Mouse (Mus musculus): Measurements from ENCODE around the gene Tbc1d22a. TPM values are rescaled to one million over a fixed set of nuclear protein-coding genes. Genes with fewer than 3 reads are reported as not detected.
A peak's percentile ranks its signal among the peaks of the same experiment; 100 is the strongest.

The Tbc1d22a gene
- polyA plus RNA-seq, 1 experiment from 2014 or later = 8.7 TPM

DNA sequence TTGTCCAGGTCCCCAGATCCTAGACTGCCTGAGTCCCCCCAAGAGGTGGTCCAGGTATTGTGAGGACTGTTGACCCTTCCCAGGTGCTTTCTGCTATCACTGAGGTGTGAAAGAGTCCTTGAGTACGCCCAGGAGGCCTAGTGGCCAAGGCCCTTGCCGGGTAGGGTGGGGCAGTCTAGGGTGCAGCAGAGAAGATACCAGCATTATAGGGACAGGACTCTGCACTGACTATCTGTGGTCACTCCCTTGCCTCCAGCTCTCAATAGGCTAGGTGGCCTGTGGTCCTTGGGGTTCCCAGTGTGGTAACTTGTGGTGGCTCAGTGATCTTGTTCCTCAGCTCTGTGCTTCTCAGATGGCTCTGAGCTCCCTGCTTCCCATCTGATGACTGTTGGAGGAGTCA lies 235.5 kb downstream of the Tbc1d22a start:
- Histone ChIP-seq H3K9me3 (ENCODE audit: control insufficient read depth, low read length) (no peaks in the 10 kb centered on the region), H3K27me3 (ENCODE audit: control insufficient read depth, insufficient read depth, low read length) (no peaks in the 10 kb centered on the region), H3K9ac (ENCODE audit: low read length) (no peak overlapping the region), H3K4me2 (replicated peaks; ENCODE audit: low read depth) (no peak overlapping the region), H3K4me3 (ENCODE audit: low read depth, low read length) (no peak overlapping the region), H3K4me1 (replicated peaks; ENCODE audit: control insufficient read depth, insufficient read depth) (no peaks in the 10 kb centered on the region), H3K36me3 (ENCODE audit: control insufficient read depth, insufficient read depth, low read length) (no peaks in the 10 kb centered on the region), H3K27ac (replicated peaks) (no peak overlapping the region)
- TF ChIP-seq CTCF (IDR thresholded peaks at IDR 0.05; ENCODE audit: low read depth) (no peak), EP300 (optimal IDR thresholded peaks at IDR 0.05) (no peak)
- WGBS = 94% methylated on average over 2 of the region's 2 CpGs
- no peak for ATAC-seq (ENCODE audit: low FRiP score, low TSS enrichment)
- no peak for DNase-seq (ENCODE audit: low spot score)

DNA sequence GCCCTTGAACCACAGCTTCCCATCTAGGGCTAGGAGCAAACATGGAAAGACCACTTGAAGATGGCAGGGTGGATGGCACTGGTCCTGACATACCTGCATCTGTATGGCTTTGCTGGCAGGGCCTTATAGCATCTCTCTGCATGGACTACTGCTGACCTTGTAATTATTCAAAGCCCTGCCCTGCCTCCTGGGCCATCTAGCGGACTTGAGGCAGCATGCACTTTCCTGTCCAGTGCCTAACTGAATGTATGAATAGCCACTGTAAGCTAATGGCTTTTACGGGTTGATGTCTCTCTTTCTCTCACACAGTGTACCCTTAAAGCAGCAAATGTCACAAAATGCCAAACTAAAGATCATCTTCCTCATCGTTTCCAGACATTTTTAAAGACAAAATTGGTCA lies 245.2 kb downstream of the Tbc1d22a start:
- Histone ChIP-seq H3K4me2 (replicated peaks; ENCODE audit: low read depth) (no peak overlapping the region), H3K4me3 (ENCODE audit: low read depth, low read length) (no peak overlapping the region), H3K36me3 (ENCODE audit: control insufficient read depth, insufficient read depth, low read length) (no peaks in the 10 kb centered on the region), H3K9ac (ENCODE audit: low read length) (no peak overlapping the region), H3K4me1 (replicated peaks; ENCODE audit: control insufficient read depth, insufficient read depth) (no peaks in the 10 kb centered on the region), H3K27me3 (ENCODE audit: control insufficient read depth, insufficient read depth, low read length) (no peaks in the 10 kb centered on the region), H3K27ac (replicated peaks) (no peak overlapping the region), H3K9me3 (ENCODE audit: control insufficient read depth, low read length) (no peaks in the 10 kb centered on the region)
- no peak for TF ChIP-seq CTCF (IDR thresholded peaks at IDR 0.05; ENCODE audit: low read depth)
- no peak for TF ChIP-seq EP300 (optimal IDR thresholded peaks at IDR 0.05)
- WGBS = 71% methylated on average over 3 of the region's 3 CpGs
- DNase-seq (ENCODE audit: low spot score) (no peak), ATAC-seq (ENCODE audit: low FRiP score, low TSS enrichment) (no peak)

DNA sequence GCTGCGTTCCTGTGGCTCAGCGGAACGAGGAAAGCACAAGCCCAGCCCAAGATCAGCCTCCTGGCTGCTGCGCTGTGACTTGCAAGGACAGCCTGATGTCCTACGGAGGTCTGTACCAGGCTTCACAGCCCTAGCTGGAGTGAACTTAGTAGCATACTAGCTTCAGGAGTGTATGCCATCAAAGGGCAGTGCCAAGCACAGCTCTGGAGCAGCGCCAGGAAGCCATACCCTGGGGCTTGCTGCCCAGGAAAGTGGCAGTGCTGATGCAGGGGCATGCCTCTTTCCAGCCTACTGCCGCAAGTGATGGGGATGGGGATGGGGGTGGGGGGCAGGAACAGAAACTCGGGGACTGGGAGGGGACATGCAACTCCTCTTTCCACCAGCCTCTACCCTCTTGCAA lies 248.4 kb downstream of the Tbc1d22a start:
- no peak for DNase-seq (ENCODE audit: low spot score)
- WGBS = 87% methylated on average over 8 of the region's 8 CpGs
- ATAC-seq (ENCODE audit: low FRiP score, low TSS enrichment) = no peak
- H3K27me3 ChIP-seq (ENCODE audit: control insufficient read depth, insufficient read depth, low read length) = no peaks in the 10 kb centered on the region
- H3K4me3 ChIP-seq (ENCODE audit: low read depth, low read length) = no peak overlapping the region
- H3K9me3 ChIP-seq (ENCODE audit: control insufficient read depth, low read length) = no peaks in the 10 kb centered on the region
- H3K4me1 ChIP-seq (replicated peaks; ENCODE audit: control insufficient read depth, insufficient read depth) = no peaks in the 10 kb centered on the region
- TF ChIP-seq CTCF (IDR thresholded peaks at IDR 0.05; ENCODE audit: low read depth) (no peak), EP300 (optimal IDR thresholded peaks at IDR 0.05) (no peak)
- H3K36me3 ChIP-seq (ENCODE audit: control insufficient read depth, insufficient read depth, low read length) = no peaks in the 10 kb centered on the region
- no peak overlapping the region for H3K4me2 ChIP-seq (replicated peaks; ENCODE audit: low read depth)
- H3K9ac ChIP-seq (ENCODE audit: low read length) = no peak overlapping the region
- no peak overlapping the region for H3K27ac ChIP-seq (replicated peaks)

- no peak for TF ChIP-seq EP300 (optimal IDR thresholded peaks at IDR 0.05)
- TF ChIP-seq CTCF (IDR thresholded peaks at IDR 0.05; ENCODE audit: low read depth) = no peak
- no peaks in the 10 kb centered on the region for H3K27me3 ChIP-seq (ENCODE audit: control insufficient read depth, insufficient read depth, low read length)
- no peak for ATAC-seq (ENCODE audit: low FRiP score, low TSS enrichment)
- no peaks in the 10 kb centered on the region for H3K36me3 ChIP-seq (ENCODE audit: control insufficient read depth, insufficient read depth, low read length)
- H3K4me2 ChIP-seq (replicated peaks; ENCODE audit: low read depth) = no peak overlapping the region
- no peak overlapping the region for H3K9ac ChIP-seq (ENCODE audit: low read length)
- no peaks in the 10 kb centered on the region for H3K4me1 ChIP-seq (replicated peaks; ENCODE audit: control insufficient read depth, insufficient read depth)
- no peaks in the 10 kb centered on the region; the same call in 1 of the 2 replicates for H3K9me3 ChIP-seq (ENCODE audit: control insufficient read depth, low read length)
- no peak overlapping the region for H3K4me3 ChIP-seq (ENCODE audit: low read depth, low read length)
- H3K27ac ChIP-seq (replicated peaks) = no peak overlapping the region
- DNase-seq (ENCODE audit: low spot score) = no peak
Measured at GRCm38 (mm10) chr15:86468082-86468481, 253.8 kb downstream of the Tbc1d22a start.

- ATAC-seq (ENCODE audit: low FRiP score, low TSS enrichment) = no peak
- H3K27me3 ChIP-seq (ENCODE audit: control insufficient read depth, insufficient read depth, low read length) = no peaks in the 10 kb centered on the region
- 70% methylated on average over 7 of the region's 7 CpGs for WGBS
- DNase-seq (ENCODE audit: low spot score) = no peak
- no peak for TF ChIP-seq EP300 (optimal IDR thresholded peaks at IDR 0.05)
- TF ChIP-seq CTCF (IDR thresholded peaks at IDR 0.05; ENCODE audit: low read depth) = 0 out of 2 replicates have a peak, but pooled peaks have one; percentile 16
- H3K4me3 ChIP-seq (ENCODE audit: low read depth, low read length) = no peak overlapping the region
- no peaks in the 10 kb centered on the region; the same call in 1 of the 2 replicates for H3K9me3 ChIP-seq (ENCODE audit: control insufficient read depth, low read length)
- no peaks in the 10 kb centered on the region for H3K36me3 ChIP-seq (ENCODE audit: control insufficient read depth, insufficient read depth, low read length)
- H3K4me1 ChIP-seq (replicated peaks; ENCODE audit: control insufficient read depth, insufficient read depth) = no peaks in the 10 kb centered on the region
- no peak overlapping the region for H3K27ac ChIP-seq (replicated peaks)
- no peak overlapping the region for H3K4me2 ChIP-seq (replicated peaks; ENCODE audit: low read depth)
- H3K9ac ChIP-seq (ENCODE audit: low read length) = no peak overlapping the region
Measured at GRCm38 (mm10) chr15:86471136-86471535, 256.9 kb downstream of the Tbc1d22a start.

DNA sequence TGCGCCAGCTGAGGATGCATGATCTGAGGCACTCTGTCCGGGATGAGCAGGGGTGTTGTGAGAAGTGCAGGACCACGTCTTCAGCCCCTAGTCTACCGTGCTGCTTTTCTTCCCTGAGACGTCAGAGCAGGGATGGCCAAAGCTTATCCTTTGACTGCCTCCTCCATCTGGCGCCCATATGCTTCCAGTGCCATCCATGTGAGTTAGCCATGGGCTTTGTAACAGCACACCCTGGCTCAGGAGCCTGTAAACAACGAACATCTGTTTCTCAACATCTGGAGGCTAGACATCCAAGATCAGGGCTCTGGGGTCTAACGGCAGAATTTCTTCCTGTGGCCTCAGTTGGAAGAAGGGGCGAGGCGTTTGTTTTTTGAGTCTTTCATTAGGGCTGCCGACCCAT lies 259.2 kb downstream of the Tbc1d22a start:
- Histone ChIP-seq H3K9me3 (ENCODE audit: control insufficient read depth, low read length) (no peaks in the 10 kb centered on the region; the same call in 1 of the 2 replicates), H3K4me3 (ENCODE audit: low read depth, low read length) (no peak overlapping the region), H3K9ac (ENCODE audit: low read length) (no peak overlapping the region), H3K36me3 (ENCODE audit: control insufficient read depth, insufficient read depth, low read length) (no peaks in the 10 kb centered on the region), H3K27me3 (ENCODE audit: control insufficient read depth, insufficient read depth, low read length) (no peaks in the 10 kb centered on the region), H3K4me2 (replicated peaks; ENCODE audit: low read depth) (no peak overlapping the region), H3K27ac (replicated peaks) (no peak overlapping the region), H3K4me1 (replicated peaks; ENCODE audit: control insufficient read depth, insufficient read depth) (no peaks in the 10 kb centered on the region)
- DNase-seq (ENCODE audit: low spot score) (no peak), ATAC-seq (ENCODE audit: low FRiP score, low TSS enrichment) (no peak)
- 64% methylated on average over 11 of the region's 11 CpGs for WGBS
- TF ChIP-seq CTCF (IDR thresholded peaks at IDR 0.05; ENCODE audit: low read depth) (no peak), EP300 (optimal IDR thresholded peaks at IDR 0.05) (no peak)
